Mouse (Mus musculus) intestine, embryonic 14.5 days (tissue): ENCODE results near the gene Nanos3. TPM values are rescaled to one million over a fixed set of nuclear protein-coding genes. Genes with fewer than 3 reads are reported as not detected.

Experiments used
- ATAC-seq: fragments of 200-750 bp; cut with Nextera tagmentation; replicated peaks from 2 replicates; pipeline ENCODE4 v1.8.0; 2017; ENCODE audit warnings: low read depth, moderate number of reproducible peaks, moderate TSS enrichment, moderate library complexity; ENCODE audit not compliant: low FRiP score, low TSS enrichment
- DNase-seq: peaks from one replicate; pipeline ENCODE4 v3.0.0-alpha.2; 2018; ENCODE audit warnings: low spot score
- H3K27ac ChIP-seq: fragments of 300-500 bp; sonication (generic); 2 replicates; pipeline ENCODE4 v1.5.1; 2014; ENCODE audit warnings: low read depth, mild to moderate bottlenecking, control low read depth
- H3K27me3 ChIP-seq: fragments of 300-500 bp; sonication (generic); replicated peaks from 2 replicates; pipeline ENCODE4 v1.6.1; 2014; ENCODE audit warnings: low read length, control low read depth; ENCODE audit not compliant: control insufficient read depth, insufficient read depth
- H3K36me3 ChIP-seq: fragments of 300-500 bp; sonication (generic); 2 replicates; pipeline ENCODE4 v1.6.1; 2014; ENCODE audit warnings: low read length, control low read depth; ENCODE audit not compliant: control insufficient read depth, insufficient read depth
- H3K4me1 ChIP-seq: fragments of 300-500 bp; sonication (generic); replicated peaks from 2 replicates; pipeline ENCODE4 v1.6.1; 2014; ENCODE audit warnings: low read length, control low read depth, mixed read lengths; ENCODE audit not compliant: control insufficient read depth, insufficient read depth
- H3K4me2 ChIP-seq: fragments of 300-500 bp; sonication (generic); 2 replicates; pipeline ENCODE4 v1.6.1; 2014; ENCODE audit warnings: low read length
- H3K4me3 ChIP-seq: fragments of 300-500 bp; sonication (generic); 2 replicates; pipeline ENCODE4 v1.5.1; 2014; ENCODE audit warnings: low read depth, low read length, control low read depth, mixed read lengths
- H3K9ac ChIP-seq: fragments of 300-500 bp; sonication (generic); 2 replicates; pipeline ENCODE4 v1.6.1; 2014; ENCODE audit warnings: mild to moderate bottlenecking, low read length
- H3K9me3 ChIP-seq: fragments of 300-500 bp; sonication (generic); 2 replicates; pipeline ENCODE4 v1.6.1; 2016; ENCODE audit warnings: low read length, control low read depth; ENCODE audit not compliant: control insufficient read depth
- WGBS: fragments of 180-500 bp; shearing (Covaris S2); extraction: QIAGEN DNeasy Blood & Tissue Kit; methylation state at CpG from one replicate; pipeline ENCODE4 v1.1.7; 2014; 5-methylcytosine and 5-hydroxymethylcytosine counted together
- polyA plus RNA-seq: library from polyadenylated mRNA; unstranded; fragments of >200 nt; fragmentation: Nextera tagmentation; extraction: Ambion mirVana; gene quantifications from 2 replicates; pipeline ENCODE4 v1.2.1, GENCODE M21; 2014

The Nanos3 gene
- polyA plus RNA-seq, 1 experiment from 2014 or later = 4.1 TPM

GRCm38 (mm10) chr8:84211881-84212563 is 27.0 kb upstream of the Nanos3 start:
- Histone ChIP-seq H3K9ac (no peak overlapping the region), H3K4me1 (peaks cover 20% of the 10 kb centered on the region), H3K4me2 (no peak overlapping the region), H3K36me3 (peaks cover 82% of the 10 kb centered on the region), H3K4me3 (no peak overlapping the region), H3K9me3 (no peaks in the 10 kb centered on the region), H3K27me3 (no peaks in the 10 kb centered on the region), H3K27ac (no peak overlapping the region)
- no peak for ATAC-seq
- WGBS = 90% methylated on average over 31 of the region's 31 CpGs
- no peak for DNase-seq

GRCm38 (mm10) chr8:84211202-84211601 is 26.2 kb upstream of the Nanos3 start:
- Histone ChIP-seq H3K9ac (no peak overlapping the region), H3K27ac (no peak overlapping the region), H3K27me3 (no peaks in the 10 kb centered on the region), H3K4me1 (peaks cover 20% of the 10 kb centered on the region), H3K4me2 (no peak overlapping the region), H3K4me3 (no peak overlapping the region), H3K36me3 (peaks cover 78% of the 10 kb centered on the region), H3K9me3 (no peaks in the 10 kb centered on the region)
- DNase-seq (no peak), ATAC-seq (no peak)
- 81% methylated on average over 3 of the region's 3 CpGs for WGBS

- H3K36me3 ChIP-seq = peaks cover 76% of the 10 kb centered on the region
- DNase-seq (peak; percentile 96), ATAC-seq (peak; percentile 50)
- H3K4me2 ChIP-seq = peak overlapping the region; percentile 11; the same call in 1 of the 2 replicates
- peaks cover 20% of the 10 kb centered on the region for H3K4me1 ChIP-seq
- no peak overlapping the region for H3K4me3 ChIP-seq
- 60% methylated on average over 34 of the region's 34 CpGs for WGBS
- no peak overlapping the region for H3K27ac ChIP-seq
- no peak overlapping the region for H3K9ac ChIP-seq
- H3K27me3 ChIP-seq = no peaks in the 10 kb centered on the region
- no peaks in the 10 kb centered on the region for H3K9me3 ChIP-seq
Observed at GRCm38 (mm10) chr8:84210167-84210791, 25.3 kb upstream of the Nanos3 start.

DNA sequence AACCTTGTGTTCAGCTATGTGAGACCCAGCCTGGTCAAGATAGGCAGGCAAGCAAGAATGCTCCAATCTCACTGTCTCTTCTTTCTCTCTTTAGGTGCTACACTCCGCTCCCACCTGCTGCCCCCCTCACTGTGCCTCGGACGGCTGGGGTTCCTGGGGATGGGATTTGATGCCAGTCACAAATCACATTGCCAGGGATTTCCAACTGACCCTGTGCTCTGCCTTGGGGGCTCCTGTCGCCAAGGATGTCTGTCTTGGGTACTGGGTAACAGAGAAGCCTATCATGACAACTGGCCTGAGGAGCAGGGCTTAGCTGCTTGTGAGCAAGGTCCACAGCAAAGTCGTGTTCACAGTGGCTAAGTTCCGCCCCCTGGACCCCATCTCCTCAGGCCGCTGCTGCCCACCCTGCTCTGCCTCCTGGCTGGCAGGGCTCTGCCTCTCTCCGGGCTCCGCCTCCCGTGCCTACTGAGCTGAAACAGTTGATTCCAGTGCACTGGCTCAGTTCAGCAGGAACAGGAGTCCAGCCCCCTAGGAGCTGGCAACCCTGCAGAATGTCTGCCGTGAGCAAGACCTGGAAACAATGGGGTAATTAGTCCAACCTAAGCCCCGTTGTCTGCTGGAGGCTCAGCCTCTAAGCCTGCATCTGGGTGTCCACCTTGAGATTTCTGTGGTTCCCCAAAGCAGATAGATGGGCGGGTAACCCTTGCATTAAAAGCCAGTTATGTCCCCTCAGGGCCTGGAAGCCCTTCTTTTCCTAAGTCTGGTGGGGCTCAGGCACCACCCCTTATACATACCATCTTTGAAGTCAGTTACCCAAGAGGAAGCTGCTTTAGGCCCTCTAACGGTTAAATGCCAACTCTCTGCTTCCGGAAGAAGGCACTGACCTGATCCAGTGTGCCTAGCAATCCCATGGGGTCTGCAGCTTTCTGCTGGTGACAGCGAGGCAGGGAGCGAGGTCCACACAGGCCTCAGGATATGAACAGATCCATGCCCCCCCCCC is 23.7 kb upstream of the Nanos3 start:
- Histone ChIP-seq H3K36me3 (peaks cover 63% of the 10 kb centered on the region), H3K4me3 (no peak overlapping the region), H3K27ac (peak overlapping the region; percentile 51), H3K9me3 (no peaks in the 10 kb centered on the region), H3K27me3 (no peaks in the 10 kb centered on the region), H3K4me2 (no peak overlapping the region), H3K4me1 (peaks cover 24% of the 10 kb centered on the region), H3K9ac (no peak overlapping the region)
- ATAC-seq (no peak), DNase-seq (no peak)
- WGBS = 63% methylated on average over 17 of the region's 17 CpGs

- WGBS = 52% methylated on average over 7 of the region's 7 CpGs
- no peak overlapping the region for H3K4me2 ChIP-seq
- ATAC-seq (no peak), DNase-seq (no peak)
- no peaks in the 10 kb centered on the region for H3K9me3 ChIP-seq
- H3K9ac ChIP-seq = no peak overlapping the region
- peak overlapping the region; percentile 51 for H3K27ac ChIP-seq
- H3K36me3 ChIP-seq = peaks cover 55% of the 10 kb centered on the region
- H3K4me1 ChIP-seq = peaks cover 30% of the 10 kb centered on the region
- no peak overlapping the region for H3K4me3 ChIP-seq
- H3K27me3 ChIP-seq = no peaks in the 10 kb centered on the region
Observed at GRCm38 (mm10) chr8:84207811-84208210, 22.8 kb upstream of the Nanos3 start.

GRCm38 (mm10) chr8:84206666-84207065 is 21.6 kb upstream of the Nanos3 start:
- ATAC-seq = no peak
- H3K4me1 ChIP-seq = peaks cover 42% of the 10 kb centered on the region

GRCm38 (mm10) chr8:84205073-84205472 is 20.1 kb upstream of the Nanos3 start:
- Histone ChIP-seq H3K27ac (no peak overlapping the region), H3K9me3 (no peaks in the 10 kb centered on the region), H3K9ac (no peak overlapping the region), H3K4me1 (peaks cover 52% of the 10 kb centered on the region), H3K4me3 (no peak overlapping the region), H3K36me3 (peaks cover 31% of the 10 kb centered on the region), H3K4me2 (no peak overlapping the region), H3K27me3 (no peaks in the 10 kb centered on the region)
- 95% methylated on average over 5 of the region's 5 CpGs for WGBS
- ATAC-seq (no peak), DNase-seq (no peak)

More at GRCm38 (mm10) chr8:84206666-84207065, 21.6 kb upstream of the Nanos3 start:
- Histone ChIP-seq H3K27me3 (no peaks in the 10 kb centered on the region), H3K4me2 (no peak overlapping the region), H3K4me3 (no peak overlapping the region), H3K9me3 (no peaks in the 10 kb centered on the region), H3K27ac (peak overlapping the region; percentile 51), H3K36me3 (peaks cover 43% of the 10 kb centered on the region), H3K9ac (no peak overlapping the region)
- 89% methylated on average over 3 of the region's 3 CpGs for WGBS
- no peak for DNase-seq

DNA sequence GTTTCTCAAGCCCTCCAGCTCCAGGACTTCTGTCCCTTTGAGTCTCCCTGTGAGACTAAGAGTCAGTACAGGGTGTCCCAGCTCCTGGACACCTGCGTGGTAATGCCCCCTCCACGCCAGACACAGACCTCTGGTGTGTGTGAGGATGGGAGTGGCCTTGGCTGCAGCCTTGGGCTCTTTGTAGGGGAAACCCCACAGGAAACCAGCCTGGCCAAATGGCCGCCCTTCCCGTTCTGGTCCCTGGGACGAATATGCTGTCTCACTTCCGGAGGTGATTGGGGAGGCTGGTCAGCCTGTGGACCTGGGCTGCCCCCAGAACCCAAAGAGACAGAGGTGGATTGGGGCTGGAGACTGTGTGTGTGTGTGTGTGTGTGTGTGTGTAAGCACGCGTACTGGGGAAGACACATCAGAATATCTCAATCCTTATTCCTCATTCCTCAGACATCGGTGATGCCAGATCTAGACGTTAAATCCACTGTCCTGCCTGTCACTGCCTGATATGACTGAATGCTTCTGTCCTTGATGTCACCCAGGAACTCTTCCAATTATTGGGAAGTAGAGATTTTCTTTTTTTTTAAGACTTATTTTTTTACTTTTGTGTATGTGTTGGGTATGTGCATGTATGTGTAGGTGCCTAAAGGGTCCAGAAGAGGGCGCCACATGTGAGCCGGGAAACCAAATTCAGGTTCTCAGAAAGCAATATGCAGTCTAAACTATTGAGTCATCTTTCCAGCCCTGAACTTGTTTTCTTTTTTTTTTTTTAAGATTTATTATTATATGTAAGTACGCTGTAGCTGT is 19.2 kb upstream of the Nanos3 start:
- Histone ChIP-seq H3K4me1 (peaks cover 59% of the 10 kb centered on the region), H3K4me2 (peak overlapping the region; percentile 95), H3K27me3 (no peaks in the 10 kb centered on the region), H3K9me3 (no peaks in the 10 kb centered on the region), H3K9ac (peak overlapping the region; percentile 66), H3K36me3 (peaks cover 23% of the 10 kb centered on the region), H3K4me3 (peak overlapping the region; percentile 71), H3K27ac (peak overlapping the region; percentile 91)
- no peak for DNase-seq
- no peak for ATAC-seq
- 48% methylated on average over 13 of the region's 13 CpGs for WGBS
